Mouse (Mus musculus) c-Kit-positive CD71-positive TER-119-negative erythroid progenitor cells, embryonic 14.5 days (primary cell): ENCODE data around the gene 4931429L15Rik.
A peak's percentile ranks its signal among the peaks of the same experiment; 100 is the strongest.

Experiments used
- DNase-seq: peaks from one replicate; pipeline ENCODE4 v3.0.0-alpha.2; 2013; ENCODE audit warnings: low read depth

The 4931429L15Rik gene

DNA sequence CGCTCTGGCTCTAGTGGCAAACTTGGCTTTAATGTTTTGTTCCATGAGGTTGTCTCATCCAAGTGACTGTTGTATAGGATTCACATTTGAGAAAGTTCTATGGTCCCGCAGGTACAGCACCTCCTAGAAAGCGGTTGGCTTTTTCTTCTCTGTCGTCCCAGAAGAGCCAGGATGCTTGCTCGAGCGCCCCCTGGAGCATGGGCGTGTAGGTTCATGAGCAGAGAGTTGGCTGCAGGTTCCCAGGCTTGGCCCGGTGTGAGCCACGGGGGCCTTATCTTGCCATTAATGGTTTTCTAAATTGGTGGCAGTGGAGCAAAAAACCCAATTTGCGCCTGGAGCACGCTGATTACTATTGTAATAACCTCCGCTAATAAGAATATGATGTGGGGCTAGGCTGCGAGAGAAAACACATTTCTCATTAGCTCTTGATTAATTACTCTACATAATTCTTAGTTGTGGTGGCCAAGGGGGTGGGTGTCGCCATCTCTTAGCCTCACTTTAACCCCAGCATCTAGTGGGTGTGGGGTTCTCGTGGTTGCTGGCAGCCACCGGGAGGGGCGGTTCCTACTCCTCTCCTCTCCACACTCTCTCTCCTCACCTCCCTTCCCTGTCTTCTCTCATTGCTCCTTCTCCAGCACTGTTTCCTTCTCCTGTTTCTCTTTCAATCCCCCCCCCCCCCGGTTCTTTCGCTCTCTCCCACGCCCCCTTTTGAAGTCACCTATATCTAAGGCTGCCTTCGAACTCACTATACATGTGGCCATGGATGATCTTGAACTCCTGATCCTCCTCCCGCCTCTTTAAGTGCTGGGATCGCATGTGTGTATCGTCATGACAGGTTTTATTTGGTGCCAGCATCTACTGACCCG is 8.2 kb upstream of the 4931429L15Rik start:
- peak; percentile 30 for DNase-seq

DNA sequence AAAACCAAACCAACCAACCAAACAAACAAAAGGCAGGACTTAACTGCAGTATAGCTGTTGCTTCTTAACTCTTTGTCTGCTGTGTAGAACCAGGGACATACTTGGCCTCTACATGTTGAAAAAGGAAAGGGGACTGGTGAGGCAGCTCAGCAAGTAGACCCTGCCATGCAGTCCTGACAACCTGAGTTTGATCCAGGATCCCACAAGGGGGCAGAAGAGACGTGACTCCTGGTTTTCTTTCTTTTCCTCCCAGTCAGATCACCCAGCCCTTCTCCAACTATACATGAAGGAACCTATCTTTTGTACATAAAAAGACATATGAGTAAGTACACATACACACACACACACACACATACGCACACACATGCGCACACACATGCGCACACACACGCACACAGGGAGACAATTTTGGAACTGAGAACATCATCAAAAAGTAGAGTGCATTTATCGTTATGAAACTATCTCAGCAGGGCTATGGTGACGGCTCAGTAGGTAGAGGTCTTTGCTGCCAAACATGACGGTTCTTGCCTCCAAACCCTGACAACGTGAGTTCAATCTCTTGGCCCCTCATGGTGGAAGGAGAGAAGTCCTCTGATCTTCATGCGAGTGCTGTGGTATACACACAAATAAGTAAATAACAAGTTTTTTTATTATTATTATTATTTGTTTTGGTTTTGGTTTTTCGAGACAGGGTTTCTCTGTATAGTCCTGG is 7.1 kb upstream of the 4931429L15Rik start:
- DNase-seq = no peak

DNA sequence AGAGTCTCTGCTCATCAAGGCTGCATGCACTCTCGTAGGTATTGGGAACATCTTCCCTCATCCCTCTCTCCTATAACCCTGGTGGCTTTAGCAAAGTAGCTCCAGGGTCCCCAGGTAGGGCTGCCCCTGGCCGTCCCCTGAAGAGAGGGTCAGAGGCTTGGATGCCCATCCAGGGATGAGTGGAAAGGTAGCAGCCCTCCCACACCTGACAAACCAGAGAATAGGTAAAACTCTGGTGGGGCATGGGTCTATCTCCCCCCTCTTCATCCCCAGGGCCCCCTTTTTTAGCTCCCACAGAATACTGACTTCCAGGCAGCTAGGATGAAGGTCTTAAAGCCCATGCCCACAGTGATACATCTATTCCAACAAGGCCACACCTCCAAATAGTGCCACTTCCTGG is 675 bp upstream of the 4931429L15Rik start:
- DNase-seq = no peak

GRCm38 (mm10) chr9:46317957-46318356 is 1.8 kb downstream of the 4931429L15Rik start:
- DNase-seq = no peak

GRCm38 (mm10) chr9:46316909-46317308 is 2.9 kb downstream of the 4931429L15Rik start:
- DNase-seq = no peak

GRCm38 (mm10) chr9:46316388-46316787 is 3.4 kb downstream of the 4931429L15Rik start:
- no peak for DNase-seq

GRCm38 (mm10) chr9:46315807-46316365 is 3.9 kb downstream of the 4931429L15Rik start:
- no peak for DNase-seq

- no peak for DNase-seq
Measured at GRCm38 (mm10) chr9:46314921-46315320, 4.9 kb downstream of the 4931429L15Rik start.

DNA sequence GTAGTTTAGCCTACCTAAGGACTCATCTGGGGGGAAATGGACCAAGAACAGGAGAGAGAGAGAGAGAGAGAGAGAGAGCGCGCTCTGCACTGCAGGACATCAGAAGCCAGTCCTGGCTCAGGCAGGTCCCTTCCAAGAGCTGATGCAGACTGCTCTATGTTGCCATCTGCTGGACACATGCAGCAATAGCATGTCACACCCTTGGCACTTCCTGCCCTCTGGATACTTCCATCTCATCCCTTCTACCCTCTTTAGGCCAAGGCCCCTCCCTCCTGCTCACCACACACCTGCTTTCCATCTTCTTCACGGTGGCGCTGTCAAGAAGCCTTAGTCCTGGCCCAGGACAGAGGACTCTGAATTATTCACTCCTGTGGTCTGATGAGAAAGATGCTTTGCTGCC is 5.3 kb downstream of the 4931429L15Rik start:
- DNase-seq = peak; percentile 48

GRCm38 (mm10) chr9:46309121-46309520 is 10.7 kb downstream of the 4931429L15Rik start:
- DNase-seq = no peak

DNA sequence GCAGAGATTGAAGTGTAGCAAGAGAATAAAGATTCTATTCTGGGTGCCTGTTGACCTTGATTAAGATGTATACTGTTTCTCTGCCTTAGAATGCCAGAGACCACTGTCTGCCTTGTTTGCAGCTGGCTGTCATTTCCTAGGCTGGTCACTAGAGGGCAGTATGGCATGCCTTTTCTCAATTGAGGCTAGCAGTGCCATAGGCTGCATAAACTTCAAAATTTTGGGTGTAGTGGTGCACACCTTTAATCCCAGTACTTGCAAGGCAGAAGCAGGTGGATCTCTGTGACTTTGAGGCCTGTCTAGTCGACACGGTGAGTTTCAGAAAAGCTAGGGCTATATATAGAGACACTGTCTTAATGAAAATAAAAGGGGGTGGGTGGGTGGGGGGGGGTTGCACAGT is 17.6 kb downstream of the 4931429L15Rik start:
- DNase-seq = peak; percentile 36

- DNase-seq = no peak
Measured at GRCm38 (mm10) chr9:46298381-46298780, 21.4 kb downstream of the 4931429L15Rik start.

DNA sequence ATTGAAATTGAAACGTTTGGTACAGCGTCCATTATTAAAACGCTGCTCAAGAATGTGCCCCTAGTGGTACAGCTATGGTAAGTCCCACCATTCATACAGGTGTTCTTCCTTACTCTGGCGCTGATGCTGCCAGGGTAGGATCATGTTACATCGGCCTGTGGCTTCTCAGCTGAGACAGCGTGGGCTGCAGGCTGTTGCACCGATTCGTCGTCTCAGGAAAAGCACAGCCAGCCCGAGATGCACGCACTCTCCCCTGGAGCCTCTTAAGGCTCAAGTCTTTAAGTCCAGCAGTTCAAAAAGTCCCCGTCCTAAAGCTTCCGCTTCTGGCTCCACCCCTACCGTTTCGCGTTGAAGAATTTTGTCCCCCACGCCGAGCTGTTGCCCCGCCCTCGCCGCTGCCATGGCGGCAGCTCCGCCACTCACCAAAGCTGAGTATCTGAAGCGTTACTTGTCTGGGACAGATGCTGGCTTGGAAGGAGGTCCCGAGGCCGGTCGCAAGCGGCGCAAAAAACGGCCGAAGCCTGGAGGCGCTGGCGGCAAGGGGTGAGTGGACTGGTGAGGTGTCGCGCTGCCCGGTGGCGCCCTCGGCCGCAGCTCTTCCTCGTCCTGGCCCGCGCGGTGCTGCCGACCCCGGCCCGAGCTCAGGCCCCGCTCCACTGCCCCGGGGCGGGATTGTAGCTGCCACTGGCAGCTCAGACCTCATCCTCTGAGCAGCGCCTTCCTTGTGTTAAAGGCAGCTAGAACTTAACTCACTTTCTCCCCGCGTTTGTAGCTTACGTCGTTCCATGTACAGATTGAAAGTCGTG is 37.0 kb downstream of the 4931429L15Rik start, which contains the start of gene Bud13:
Gene Bud13 (plus strand): TSS at position 378 of the 806 bp plus-strand sequence.
- DNase-seq = peak; percentile 89

GRCm38 (mm10) chr9:46274494-46274893 is 45.3 kb downstream of the 4931429L15Rik start:
- no peak for DNase-seq

GRCm38 (mm10) chr9:46272677-46273454 is 46.9 kb downstream of the 4931429L15Rik start, which contains the start of gene Zpr1:
Gene Zpr1, plus strand, starts transcription at chr9:46273064.
- DNase-seq = peak; percentile 90

GRCm38 (mm10) chr9:46272070-46272469 is 47.7 kb downstream of the 4931429L15Rik start:
- no peak for DNase-seq

DNA sequence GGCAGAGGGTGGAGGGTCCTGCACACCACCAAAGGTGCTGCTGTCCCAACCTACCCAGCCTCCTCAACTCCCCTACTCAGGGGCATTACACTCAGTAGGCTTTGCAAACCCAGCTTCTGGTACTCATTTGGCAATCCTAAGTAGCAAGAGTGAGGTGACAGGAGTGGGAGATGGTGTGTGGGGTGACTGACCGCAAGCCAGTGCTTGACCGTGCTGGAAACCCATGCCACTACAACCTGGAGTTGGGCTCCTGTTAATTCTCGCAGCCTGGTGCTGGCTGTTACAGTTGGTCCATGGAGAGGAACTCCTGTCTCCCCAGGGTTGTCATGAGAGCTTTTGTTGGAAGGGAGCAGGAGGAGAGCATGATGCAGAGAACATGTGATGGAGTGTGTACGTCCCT is 49.0 kb downstream of the 4931429L15Rik start:
- DNase-seq = no peak

- no peak for DNase-seq
Measured at GRCm38 (mm10) chr9:46269125-46269524, 50.7 kb downstream of the 4931429L15Rik start.

- DNase-seq = no peak
Measured at GRCm38 (mm10) chr9:46268343-46268873, 51.4 kb downstream of the 4931429L15Rik start, which contains the start of gene Apoa5. Gene Apoa5, plus strand, starts transcription at chr9:46268633.

- no peak for DNase-seq
Measured at GRCm38 (mm10) chr9:46261131-46261530, 58.7 kb downstream of the 4931429L15Rik start.

DNA sequence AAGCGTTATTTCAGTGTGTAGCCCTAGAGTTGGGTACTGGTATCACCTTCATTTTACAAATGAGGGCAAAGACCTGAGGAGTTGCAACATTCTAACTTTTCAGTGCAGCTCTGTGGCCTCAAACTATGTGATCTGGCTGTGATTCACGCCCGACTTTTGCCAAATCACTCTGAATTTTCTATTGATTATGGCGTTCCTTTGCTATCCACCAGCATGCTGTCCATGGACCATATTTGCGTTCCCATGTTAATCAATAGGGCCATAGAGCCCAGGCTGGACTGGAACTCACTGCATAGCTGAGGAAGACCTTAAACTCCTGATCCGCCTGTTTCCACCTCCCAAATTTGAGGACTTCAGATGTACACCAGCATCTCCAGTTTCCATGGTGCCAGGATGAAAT is 60.7 kb downstream of the 4931429L15Rik start:
- DNase-seq = no peak
